Mouse (Mus musculus) gastrocnemius, postnatal 10 days (tissue): Measurements from ENCODE around the gene Ssxb3. TPM values are rescaled to one million over a fixed set of nuclear protein-coding genes. Genes with fewer than 3 reads are reported as not detected.
"Not testable (repeated sequence)": the region's sequence is repeated elsewhere in the genome, so short reads cannot be mapped to it uniquely, and the experiment has no call there.

Source experiments
- DNase-seq: peaks from one replicate; pipeline ENCODE4 v3.0.0; 2021; ENCODE audit warnings: mixed read lengths
- long read RNA-seq, 2 experiments: library from polyadenylated mRNA; stranded (forward); transcript quantifications; one replicate each; pipeline ENCODE4 v2.0.0; 2021
- total RNA-seq, 2 experiments: library from RNA; stranded (reverse); gene quantifications; 2 replicates each; pipeline ENCODE4 v1.2.3; 2021

The Ssxb3 gene
- total RNA-seq = not detected
- long read RNA-seq, experiment 1 = 0 reads
- long read RNA-seq, experiment 2 = 0 reads

GRCm38 (mm10) chrX:8591716-8592115 is at the start of gene Ssxb3:
TSS of gene Ssxb3 (minus strand) at chrX:8591816.
- DNase-seq = not testable (repeated sequence)

- DNase-seq = not testable (repeated sequence)
These were observed 43.5 kb downstream of the Ssxb3 start, which contains the start of gene Ssxb6 for GRCm38 (mm10) chrX:8548155-8548554. TSS of gene Ssxb6 (minus strand) at chrX:8548255.

Other genes with a start within 250 kb of the Ssxb3 start
- not detected for gene Ssxb9, start 224.8 kb downstream of the Ssxb3 start, total RNA-seq
- gene Ssxb1, start 178.5 kb downstream of the Ssxb3 start, total RNA-seq = not detected
- gene Ssxb2, start 130.1 kb downstream of the Ssxb3 start, total RNA-seq = not detected
- not detected for gene Gm14459, start 66.9 kb downstream of the Ssxb3 start, total RNA-seq
- gene Ssxb6, start 43.6 kb downstream of the Ssxb3 start, total RNA-seq = not detected
- gene Ssxb8, start 99.0 kb upstream of the Ssxb3 start, total RNA-seq = not detected
- gene Ssx9, start 156.6 kb upstream of the Ssxb3 start, total RNA-seq = not detected
- not detected for gene Ssxb5, start 211.9 kb upstream of the Ssxb3 start, total RNA-seq